Mouse (Mus musculus): ENCODE measurements around the gene Hivep2.

GRCm38 (mm10) chr10:14080830-14081229 lies 115.0 kb downstream of the Hivep2 start:
- TF ChIP-seq CHD2 (IDR thresholded peaks at IDR 0.05; ENCODE audit: low read depth, low read length), result no peak
- no peak for TF ChIP-seq ZNF384 (IDR thresholded peaks at IDR 0.05; ENCODE audit: low read depth, low read length)
- no peak for TF ChIP-seq ZC3H11A (IDR thresholded peaks at IDR 0.05; ENCODE audit: borderline replicate concordance, low read depth, low read length)
- TF ChIP-seq HCFC1 (IDR thresholded peaks at IDR 0.05; ENCODE audit: borderline replicate concordance, insufficient read depth, low read length), result no peak
- no peak for TF ChIP-seq MAFK (IDR thresholded peaks at IDR 0.05; ENCODE audit: insufficient read depth, low read depth, low read length)

All from ES-E14 (cell line).